Mouse (Mus musculus): ENCODE data around the gene Scyl1. TPM values are rescaled to one million over a fixed set of nuclear protein-coding genes. Genes with fewer than 3 reads are reported as not detected.
A peak's percentile ranks its signal among the peaks of the same experiment; 100 is the strongest.

Gene Scyl1
- polyA plus RNA-seq, 1 experiment from 2014 or later = 70.0 TPM

- WGBS = under 1% methylated on average over 37 of the region's 37 CpGs
- peaks cover 20% of the 10 kb centered on the region for H3K36me3 ChIP-seq
- peak within 1 kb of the TSS; percentile 95 for H3K4me3 ChIP-seq (replicated peaks)
- H3K4me2 ChIP-seq (replicated peaks) = peak within 1 kb of the TSS; percentile 97
- H3K27ac ChIP-seq = peak within 1 kb of the TSS; percentile 98
- H3K9me3 ChIP-seq = no peaks in the 10 kb centered on the region
- H3K27me3 ChIP-seq = peaks cover 3% of the 10 kb centered on the region; the same call in 1 of the 2 replicates
- peaks cover 65% of the 10 kb centered on the region for H3K4me1 ChIP-seq (replicated peaks)
- peak within 1 kb of the TSS; percentile 99 for H3K9ac ChIP-seq (replicated peaks)
- ATAC-seq = peak; percentile 79
These were observed 41.8 kb downstream of the Scyl1 start, which contains the start of gene Fam89b for GRCm38 (mm10) chr19:5729444-5729815. Gene Fam89b, minus strand, starts transcription at chr19:5729653.

- no peaks in the 10 kb centered on the region for H3K9me3 ChIP-seq
- ATAC-seq = peak; percentile 29
- peaks cover 66% of the 10 kb centered on the region for H3K4me1 ChIP-seq (replicated peaks)
- peak overlapping the region; percentile 97 for H3K4me2 ChIP-seq (replicated peaks)
- peaks cover 26% of the 10 kb centered on the region for H3K36me3 ChIP-seq
- peak overlapping the region; percentile 95 for H3K4me3 ChIP-seq (replicated peaks)
- peak overlapping the region; percentile 99 for H3K9ac ChIP-seq (replicated peaks)
- no peaks in the 10 kb centered on the region for H3K27me3 ChIP-seq
- peak overlapping the region; percentile 98 for H3K27ac ChIP-seq
- 8% methylated on average over 37 of the region's 37 CpGs for WGBS
These were observed 42.4 kb downstream of the Scyl1 start for GRCm38 (mm10) chr19:5728631-5729443.

- no peaks in the 10 kb centered on the region for H3K27me3 ChIP-seq
- 4% methylated on average over 14 of the region's 14 CpGs for WGBS
- peak overlapping the region; percentile 97 for H3K4me2 ChIP-seq (replicated peaks)
- H3K36me3 ChIP-seq = peaks cover 33% of the 10 kb centered on the region
- no peaks in the 10 kb centered on the region for H3K9me3 ChIP-seq
- H3K4me1 ChIP-seq (replicated peaks) = peaks cover 66% of the 10 kb centered on the region
- H3K4me3 ChIP-seq (replicated peaks) = peak overlapping the region; percentile 95
- H3K27ac ChIP-seq = no peak overlapping the region
- no peak for ATAC-seq
- peak overlapping the region; percentile 99 for H3K9ac ChIP-seq (replicated peaks)
These were observed 43.5 kb downstream of the Scyl1 start for GRCm38 (mm10) chr19:5727701-5728100.

GRCm38 (mm10) chr19:5726961-5727578 is 44.1 kb downstream of the Scyl1 start:
- H3K27ac ChIP-seq = no peak overlapping the region
- H3K4me1 ChIP-seq (replicated peaks) = peaks cover 66% of the 10 kb centered on the region
- H3K9me3 ChIP-seq = no peaks in the 10 kb centered on the region
- H3K36me3 ChIP-seq = peaks cover 39% of the 10 kb centered on the region
- no peak for ATAC-seq
- 80% methylated on average over 15 of the region's 15 CpGs for WGBS
- H3K4me3 ChIP-seq (replicated peaks) = peak overlapping the region; percentile 95
- peak overlapping the region; percentile 97 for H3K4me2 ChIP-seq (replicated peaks)
- no peaks in the 10 kb centered on the region for H3K27me3 ChIP-seq
- H3K9ac ChIP-seq (replicated peaks) = peak overlapping the region; percentile 68

- Histone ChIP-seq H3K27ac (no peak within 1 kb of the TSS), H3K4me2 (replicated peaks) (peak within 1 kb of the TSS; percentile 97), H3K9ac (replicated peaks) (peak within 1 kb of the TSS; percentile 68), H3K36me3 (peaks cover 50% of the 10 kb centered on the region), H3K4me3 (replicated peaks) (peak within 1 kb of the TSS; percentile 95), H3K27me3 (no peaks in the 10 kb centered on the region), H3K4me1 (replicated peaks) (peaks cover 58% of the 10 kb centered on the region), H3K9me3 (no peaks in the 10 kb centered on the region)
- no peak for ATAC-seq
- WGBS = 17% methylated on average over 41 of the region's 49 CpGs
These were observed 45.3 kb downstream of the Scyl1 start, which contains the start of gene Ehbp1l1 for GRCm38 (mm10) chr19:5725767-5726515. Gene Ehbp1l1, minus strand, starts transcription at chr19:5726317.

- Histone ChIP-seq H3K27ac (no peak overlapping the region), H3K27me3 (no peaks in the 10 kb centered on the region), H3K4me2 (replicated peaks) (peak overlapping the region; percentile 97), H3K4me3 (replicated peaks) (peak overlapping the region; percentile 40), H3K4me1 (replicated peaks) (peaks cover 50% of the 10 kb centered on the region), H3K9me3 (no peaks in the 10 kb centered on the region), H3K36me3 (peaks cover 55% of the 10 kb centered on the region), H3K9ac (replicated peaks) (peak overlapping the region; percentile 64)
- no peak for ATAC-seq
- WGBS = 86% methylated on average over 12 of the region's 12 CpGs
These were observed 46.1 kb downstream of the Scyl1 start for GRCm38 (mm10) chr19:5725029-5725707.

- Histone ChIP-seq H3K36me3 (peaks cover 61% of the 10 kb centered on the region), H3K4me3 (replicated peaks) (no peak overlapping the region), H3K4me1 (replicated peaks) (peaks cover 44% of the 10 kb centered on the region), H3K4me2 (replicated peaks) (peak overlapping the region; percentile 97; the same call in 1 of the 2 replicates), H3K9ac (replicated peaks) (peak overlapping the region; percentile 64; the same call in 1 of the 2 replicates), H3K9me3 (no peaks in the 10 kb centered on the region), H3K27me3 (no peaks in the 10 kb centered on the region), H3K27ac (no peak overlapping the region)
- ATAC-seq = no peak
- whole genome bisulfite sequencing = 86% methylated on average over 7 of the region's 7 CpGs
These were observed 46.7 kb downstream of the Scyl1 start for GRCm38 (mm10) chr19:5724549-5724941.

GRCm38 (mm10) chr19:5723934-5724548 is 47.2 kb downstream of the Scyl1 start:
- 0 out of 2 replicates have a peak overlapping the region, but pooled peaks have one; percentile 3 for H3K9ac ChIP-seq (replicated peaks)
- H3K9me3 ChIP-seq = no peaks in the 10 kb centered on the region
- H3K27me3 ChIP-seq = no peaks in the 10 kb centered on the region
- no peak overlapping the region for H3K27ac ChIP-seq
- no peak overlapping the region for H3K4me2 ChIP-seq (replicated peaks)
- 76% methylated on average over 4 of the region's 4 CpGs for WGBS
- peaks cover 43% of the 10 kb centered on the region for H3K4me1 ChIP-seq (replicated peaks)
- peaks cover 67% of the 10 kb centered on the region for H3K36me3 ChIP-seq
- no peak for ATAC-seq
- H3K4me3 ChIP-seq (replicated peaks) = no peak overlapping the region

GRCm38 (mm10) chr19:5722848-5723425 is 48.3 kb downstream of the Scyl1 start:
- H3K4me1 ChIP-seq (replicated peaks) = peaks cover 35% of the 10 kb centered on the region
- H3K4me2 ChIP-seq (replicated peaks) = no peak overlapping the region
- H3K9me3 ChIP-seq = no peaks in the 10 kb centered on the region
- H3K27ac ChIP-seq = no peak overlapping the region
- H3K9ac ChIP-seq (replicated peaks) = no peak overlapping the region
- H3K36me3 ChIP-seq = peaks cover 76% of the 10 kb centered on the region
- no peak for ATAC-seq
- H3K4me3 ChIP-seq (replicated peaks) = no peak overlapping the region
- 91% methylated on average over 7 of the region's 7 CpGs for WGBS
- H3K27me3 ChIP-seq = no peaks in the 10 kb centered on the region

GRCm38 (mm10) chr19:5721233-5721632 is 50.0 kb downstream of the Scyl1 start:
- Histone ChIP-seq H3K9ac (replicated peaks) (no peak overlapping the region), H3K4me3 (replicated peaks) (no peak overlapping the region), H3K36me3 (peaks cover 79% of the 10 kb centered on the region), H3K4me2 (replicated peaks) (no peak overlapping the region), H3K27ac (no peak overlapping the region), H3K27me3 (no peaks in the 10 kb centered on the region), H3K9me3 (no peaks in the 10 kb centered on the region), H3K4me1 (replicated peaks) (peaks cover 32% of the 10 kb centered on the region)
- 95% methylated on average over 6 of the region's 6 CpGs for WGBS
- ATAC-seq = no peak
